Mouse (Mus musculus) kidney, postnatal 14 days (tissue): ENCODE results near the gene Adat3.

Experiments used
- DNase-seq: peaks from one replicate; pipeline ENCODE4 v3.0.0; 2022; ENCODE audit warnings: mixed read lengths

Adat3 gene

DNA sequence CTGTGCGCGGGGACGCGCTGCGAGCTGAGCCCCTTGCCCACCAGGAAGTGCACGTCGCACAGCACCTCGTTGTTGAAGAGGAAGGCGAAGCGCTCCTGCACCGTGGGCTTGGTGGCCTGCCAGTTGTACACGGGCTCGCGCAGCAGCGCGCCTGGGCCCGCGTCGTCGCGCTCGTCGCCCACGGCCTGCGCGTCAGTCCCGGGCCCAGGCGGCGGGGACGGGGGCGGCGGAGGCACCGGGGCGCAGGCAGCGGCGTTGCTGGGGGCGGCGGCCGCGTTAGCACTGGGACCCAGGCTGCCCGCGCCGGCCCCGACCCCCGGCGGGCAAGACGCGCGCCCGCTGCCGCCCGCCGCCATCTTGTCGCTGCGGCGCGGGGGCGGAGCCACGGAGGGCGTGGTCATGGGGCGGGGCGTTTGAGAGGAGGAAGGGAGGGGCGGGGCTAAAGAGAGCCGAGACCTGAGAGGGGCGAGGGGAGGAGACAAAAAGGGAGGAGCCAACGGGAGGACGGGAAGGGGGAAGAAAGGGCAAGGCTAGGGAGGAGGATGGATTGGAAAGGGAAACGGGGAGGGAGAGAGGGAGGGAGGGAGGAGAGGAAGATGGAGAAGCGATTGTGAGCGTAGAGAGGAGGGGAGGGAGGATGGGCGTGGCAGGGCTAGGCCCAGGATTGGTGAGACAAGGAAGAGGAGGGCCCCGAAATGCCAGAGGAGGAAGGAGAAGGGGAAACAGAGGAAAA, 53.6 kb downstream of the Adat3 start:
- peak; percentile 98 for DNase-seq

DNA sequence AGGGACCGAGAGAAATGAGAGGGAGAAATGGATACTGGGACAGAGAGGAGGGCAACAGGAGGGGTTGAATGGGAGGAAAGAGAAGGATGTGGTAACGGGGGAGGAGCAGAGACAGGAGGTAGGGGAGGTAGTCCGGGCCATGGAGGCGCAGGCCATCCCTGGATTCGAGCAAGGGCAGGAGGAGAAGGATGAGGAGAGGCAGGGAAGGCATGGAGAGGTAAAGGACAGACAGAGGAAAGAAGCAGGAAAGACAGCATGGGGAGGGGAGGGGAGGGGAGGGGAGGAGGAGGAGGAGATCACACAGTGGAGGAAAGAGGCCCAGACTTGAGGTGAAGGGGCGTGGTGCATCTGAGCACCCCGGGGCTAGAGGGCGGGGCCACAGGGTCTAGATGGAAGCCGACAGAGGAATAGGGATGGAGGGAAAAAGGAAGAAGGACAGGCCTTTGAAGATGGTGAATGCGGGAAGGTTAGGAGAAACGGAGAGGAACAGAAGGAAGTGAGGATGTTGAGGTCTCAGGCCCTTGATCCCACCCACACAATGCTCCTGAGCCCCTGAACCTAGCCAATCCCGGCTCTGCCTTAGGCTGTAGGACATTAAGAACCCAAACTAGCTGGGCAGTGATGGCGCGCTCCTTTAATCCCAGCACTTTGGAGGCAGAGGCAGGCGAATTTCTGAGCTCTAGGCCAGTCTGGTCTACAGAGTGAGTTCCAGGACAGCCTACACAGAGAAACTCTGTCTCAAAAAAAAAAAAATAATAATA, 54.4 kb downstream of the Adat3 start, which contains the start of gene Btbd2:
Gene Btbd2 (minus strand): TSS at position 209 of the 761 bp plus-strand sequence.
- peak; percentile 49 for DNase-seq
